Mouse (Mus musculus) ES-CJ7 (cell line): ENCODE measurements around the gene Rbm20.
"Not testable (repeated sequence)": the region's sequence is repeated elsewhere in the genome, so short reads cannot be mapped to it uniquely, and the experiment has no call there.

Source experiments
- DNase-seq: peaks from one replicate; pipeline ENCODE4 v3.0.0; 2011; ENCODE audit warnings: low read depth, low spot score

Rbm20 gene

DNA sequence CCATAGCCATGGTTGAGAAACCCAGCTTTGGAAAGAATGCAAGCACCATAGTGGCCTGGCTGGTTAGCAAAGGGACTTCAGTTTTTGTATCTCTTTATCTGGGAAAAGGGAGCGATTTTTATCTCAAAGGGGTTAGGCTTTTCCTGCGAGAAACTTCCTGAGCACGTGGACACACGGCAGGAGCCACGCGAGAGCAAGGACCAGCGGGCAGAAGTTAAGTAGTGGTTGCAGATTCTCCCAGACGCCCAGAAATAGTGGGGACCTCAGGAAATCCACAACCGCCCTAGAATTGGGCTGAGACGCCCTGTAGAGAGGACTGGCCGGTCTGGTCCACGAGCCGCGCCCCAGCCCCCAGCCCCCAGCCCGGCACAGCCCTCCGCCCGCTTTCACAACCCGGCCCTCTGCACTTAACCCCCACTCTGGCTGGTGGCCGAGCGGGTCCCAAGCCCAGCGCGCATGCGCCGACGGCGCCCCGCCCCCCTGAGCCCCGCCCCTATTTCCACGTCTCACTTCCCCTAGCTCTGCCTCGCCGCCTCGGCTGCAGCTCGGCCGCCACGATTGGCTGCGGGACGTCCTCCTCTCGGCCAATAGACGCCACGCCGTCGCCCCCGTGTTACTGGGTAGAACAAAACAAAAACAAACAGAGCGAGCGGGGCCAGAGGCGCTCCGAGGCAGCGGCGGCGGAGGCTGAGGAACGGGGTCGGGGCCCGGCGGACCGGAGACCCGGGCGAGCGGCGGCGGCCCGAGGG is 225.8 kb downstream of the Rbm20 start:
- DNase-seq: peak; percentile 97

- peak; percentile 13 for DNase-seq
Observed at GRCm38 (mm10) chr19:53903507-53904321, 226.6 kb downstream of the Rbm20 start.

DNA sequence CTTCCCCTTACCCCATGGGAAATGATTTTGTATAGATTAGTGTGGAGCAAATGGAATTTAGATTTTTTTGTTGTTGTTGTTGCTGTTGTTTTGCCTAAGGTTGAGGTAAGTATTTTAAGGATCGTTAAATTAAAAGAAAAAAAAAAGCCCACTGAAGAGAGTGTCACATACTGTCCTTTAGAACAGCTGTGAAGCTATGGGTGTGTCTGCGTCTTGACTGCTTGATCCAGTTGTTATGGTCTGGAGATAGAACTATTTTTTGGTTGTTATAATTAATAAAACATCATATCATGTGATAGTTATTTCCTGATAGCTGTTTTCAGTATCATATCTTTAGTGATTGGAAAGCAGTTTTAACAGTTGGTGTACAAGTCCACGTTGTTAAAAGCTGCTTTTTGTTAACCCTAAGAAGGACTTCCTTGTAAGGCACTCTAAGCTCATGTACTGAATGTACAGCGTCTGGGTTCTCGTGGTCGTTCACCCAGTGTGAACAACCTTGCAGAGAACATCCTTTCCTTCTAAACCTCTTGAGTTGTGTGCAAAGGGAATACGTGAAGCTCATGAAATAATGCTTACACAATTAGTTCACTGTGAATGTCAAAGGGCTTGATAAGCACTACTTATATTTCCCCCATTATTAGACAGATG is 227.9 kb downstream of the Rbm20 start:
- no peak for DNase-seq

GRCm38 (mm10) chr19:53906033-53906702 is 229.1 kb downstream of the Rbm20 start:
- no peak for DNase-seq

- not testable (repeated sequence) for DNase-seq
Observed at GRCm38 (mm10) chr19:53906703-53907070, 229.6 kb downstream of the Rbm20 start.

DNA sequence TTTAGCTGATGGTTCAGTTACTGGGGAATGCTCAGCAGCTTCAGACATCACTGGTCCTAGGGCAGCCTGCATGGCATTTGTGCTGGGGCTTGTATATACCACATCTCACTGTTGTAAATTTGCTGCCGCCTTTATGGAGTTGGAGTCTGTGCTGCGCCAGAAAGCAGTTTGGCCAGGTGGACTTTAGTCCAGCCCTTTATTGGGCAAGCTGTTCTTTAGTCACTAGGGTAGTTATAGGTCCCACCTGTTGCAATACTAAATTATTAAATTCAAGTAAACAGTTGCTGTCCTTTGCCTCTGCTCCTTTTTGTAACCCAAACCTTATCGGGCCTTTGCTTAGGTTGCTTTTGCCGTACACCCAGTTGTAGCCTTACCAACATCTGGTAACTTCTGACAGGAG is 237.8 kb downstream of the Rbm20 start:
- no peak for DNase-seq
